Mouse (Mus musculus) retina, postnatal 7 days (tissue): ENCODE data around the gene Pdyn.

Experiments
- DNase-seq: peaks from one replicate; pipeline ENCODE4 v3.0.0-alpha.2; 2012; ENCODE audit warnings: low read depth, low spot score

The Pdyn gene

DNA sequence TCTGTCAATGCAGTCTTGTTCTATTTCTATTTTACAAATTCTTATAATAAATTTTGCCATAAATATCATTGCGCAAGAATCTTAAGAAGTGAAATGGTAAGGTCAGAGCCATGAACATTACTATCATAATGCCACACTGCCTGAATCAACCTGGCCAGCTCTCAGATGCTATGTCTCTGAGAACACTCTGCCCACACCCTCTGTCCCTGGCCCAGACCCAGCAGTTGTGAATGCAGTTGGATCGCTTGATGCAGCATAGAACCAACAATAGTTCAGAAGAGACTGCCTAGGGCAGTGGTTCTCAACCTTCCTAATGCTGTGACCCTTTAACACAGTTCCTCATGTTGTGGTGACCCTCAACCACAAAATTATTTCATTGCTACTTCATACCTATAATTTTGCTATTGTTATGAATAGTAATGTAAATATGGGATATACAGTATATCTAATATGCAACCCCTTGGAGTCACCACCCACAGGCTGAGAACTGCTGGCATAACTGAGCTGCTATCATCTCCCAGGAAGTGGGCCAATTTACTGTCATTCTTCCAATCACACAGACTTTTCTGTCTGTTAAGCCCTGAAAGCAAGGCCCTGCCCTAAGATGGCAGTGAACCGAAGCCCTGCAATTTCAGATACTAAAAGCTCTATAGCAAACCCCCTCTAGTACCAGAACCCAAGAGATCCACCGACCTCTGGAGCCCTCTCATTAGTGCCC is 45.3 kb downstream of the Pdyn start:
- DNase-seq: no peak

DNA sequence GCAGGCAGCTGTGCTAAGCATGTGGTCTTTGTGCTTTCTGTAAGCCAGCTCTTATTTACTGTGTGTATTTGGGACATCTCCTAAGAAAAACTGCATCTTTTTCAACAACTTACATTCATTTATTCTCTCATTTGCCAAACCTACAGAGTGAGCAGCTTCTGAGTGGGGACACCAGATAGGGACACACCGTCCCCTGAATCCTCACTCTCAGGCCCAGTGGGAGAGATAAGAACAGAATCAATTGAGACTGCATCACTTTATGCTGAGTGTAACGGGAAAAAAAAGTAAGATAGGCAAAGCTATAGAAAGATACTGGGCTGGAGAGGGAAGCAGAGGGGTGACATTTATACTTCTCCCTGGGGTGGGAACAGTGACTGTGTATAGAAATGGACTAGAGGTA is 46.0 kb downstream of the Pdyn start:
- no peak for DNase-seq

DNA sequence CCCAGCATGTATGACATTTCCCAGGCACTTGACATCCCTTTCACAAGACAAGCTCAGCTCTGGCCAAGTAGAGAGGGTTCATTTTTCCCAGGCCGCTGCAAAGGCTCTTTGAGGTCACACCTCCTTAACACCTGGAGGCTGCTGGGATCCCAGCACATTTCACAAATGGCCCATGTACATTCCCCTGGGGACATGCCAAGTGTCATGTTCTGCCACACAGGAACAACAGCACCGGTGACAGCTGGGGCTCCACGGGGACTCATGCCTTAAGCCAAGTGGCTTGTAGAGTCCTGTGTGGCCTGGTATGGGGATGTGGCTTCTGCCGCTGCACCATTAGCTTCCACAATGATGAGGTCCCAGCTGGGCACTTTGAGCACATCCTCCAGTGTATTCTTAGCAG is 47.0 kb downstream of the Pdyn start:
- no peak for DNase-seq
